Comparison of ENCODE assay signal across 15 mouse cellular contexts in the genomic region with DNA sequence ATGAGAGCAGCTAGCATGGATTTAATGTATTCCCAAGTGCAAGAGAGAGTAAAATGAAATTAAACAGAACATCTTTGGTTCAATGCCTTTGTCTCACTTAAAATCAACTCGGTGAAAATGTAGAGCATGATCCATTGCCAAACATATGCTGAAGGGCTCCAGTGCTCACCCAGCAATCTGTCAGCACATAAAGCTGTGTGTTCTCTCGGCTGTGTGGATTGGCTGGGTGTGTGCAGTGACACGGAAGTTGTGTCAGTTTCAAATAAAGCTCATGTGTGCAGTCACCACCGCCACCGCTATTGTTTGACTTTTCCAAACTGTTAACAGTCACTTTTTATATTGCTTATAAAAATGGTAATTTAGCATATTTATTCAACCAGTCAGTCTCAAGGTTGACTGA.
DNase-seq lines count a peak whose midpoint lies in the region; ATAC-seq and TF ChIP-seq lines count a peak whose summit lies in the region.
"Had no signal": no experiment of that assay in that cellular context is flagged by ENCODE, and none has a peak within 500 bp of the region (broad histone marks: within the 10 kb centered on the region; RNA-seq: fewer than 3 reads in every experiment).

No protein-coding gene starts in this region.

- no peak overlapping the region for H3K9ac ChIP-seq in forebrain, embryonic 13.5 days
- H3K9ac ChIP-seq in midbrain, embryonic 14.5 days (replicated peaks; ENCODE audit: low read length) = no peak overlapping the region
- H3K9ac ChIP-seq in midbrain, embryonic 11.5 days (ENCODE audit: low read length) = no peak overlapping the region
- no peak overlapping the region for H3K9ac ChIP-seq in forebrain, postnatal 0 days
- no peak overlapping the region for H3K9ac ChIP-seq in neural tube, embryonic 14.5 days (replicated peaks; ENCODE audit: low read depth, low read length)

- TF ChIP-seq CTCF in forebrain, postnatal 0 days (IDR thresholded peaks at IDR 0.05; ENCODE audit: low read depth) = 0 out of 2 replicates have a peak, but pooled peaks have one; percentile 11

- no peak overlapping the region for H3K4me3 ChIP-seq in forebrain, embryonic 13.5 days
- no peak overlapping the region for H3K4me3 ChIP-seq in forebrain, embryonic 10.5 days
- H3K4me3 ChIP-seq in midbrain, embryonic 14.5 days (replicated peaks; ENCODE audit: low read depth, low read length) = no peak overlapping the region
- H3K4me3 ChIP-seq in midbrain, embryonic 11.5 days (ENCODE audit: low read depth, low read length) = no peak overlapping the region
- no peak overlapping the region for H3K4me3 ChIP-seq in forebrain, postnatal 0 days (ENCODE audit: low read depth, low read length)
- no peak overlapping the region for H3K4me3 ChIP-seq in neural tube, embryonic 14.5 days (ENCODE audit: low read depth, low read length)

- no peaks in the 10 kb centered on the region for H3K9me3 ChIP-seq in forebrain, embryonic 13.5 days (replicated peaks)
- H3K9me3 ChIP-seq in forebrain, embryonic 10.5 days = no peaks in the 10 kb centered on the region
- 0 out of 2 replicates have a peak, but pooled peaks cover 3% of the 10 kb centered on the region for H3K9me3 ChIP-seq in midbrain, embryonic 14.5 days (ENCODE audit: control insufficient read depth, low read length)
- H3K9me3 ChIP-seq in midbrain, embryonic 11.5 days (ENCODE audit: control insufficient read depth, low read length) = no peaks in the 10 kb centered on the region
- H3K9me3 ChIP-seq in forebrain, postnatal 0 days (ENCODE audit: low read length) = no peaks in the 10 kb centered on the region
- no peaks in the 10 kb centered on the region for H3K9me3 ChIP-seq in neural tube, embryonic 14.5 days (ENCODE audit: control insufficient read depth, low read length)

- WGBS in forebrain, embryonic 13.5 days = 70% methylated on average over 5 of the region's 5 CpGs
- WGBS in forebrain, embryonic 10.5 days = 90% methylated on average over 5 of the region's 5 CpGs
- WGBS in midbrain, embryonic 14.5 days = 80% methylated on average over 5 of the region's 5 CpGs
- WGBS in midbrain, embryonic 11.5 days = 83% methylated on average over 5 of the region's 5 CpGs
- 42% methylated on average over 5 of the region's 5 CpGs for WGBS in forebrain, postnatal 0 days
- WGBS in neural tube, embryonic 14.5 days = 52% methylated on average over 5 of the region's 5 CpGs

- no peaks in the 10 kb centered on the region for H3K27me3 ChIP-seq in forebrain, embryonic 13.5 days
- H3K27me3 ChIP-seq in forebrain, embryonic 10.5 days (ENCODE audit: poor library complexity, severe bottlenecking) = no peaks in the 10 kb centered on the region
- no peaks in the 10 kb centered on the region for H3K27me3 ChIP-seq in midbrain, embryonic 14.5 days (ENCODE audit: control insufficient read depth, insufficient read depth, low read length)
- H3K27me3 ChIP-seq in midbrain, embryonic 11.5 days (ENCODE audit: control insufficient read depth, insufficient read depth, low read length) = no peaks in the 10 kb centered on the region
- H3K27me3 ChIP-seq in forebrain, postnatal 0 days (ENCODE audit: insufficient read depth, low read length) = no peaks in the 10 kb centered on the region
- H3K27me3 ChIP-seq in neural tube, embryonic 14.5 days (ENCODE audit: control insufficient read depth, insufficient read depth, low read length) = no peaks in the 10 kb centered on the region

- no peak overlapping the region for H3K4me2 ChIP-seq in forebrain, embryonic 13.5 days
- no peak overlapping the region for H3K4me2 ChIP-seq in midbrain, embryonic 14.5 days (ENCODE audit: low read length)
- H3K4me2 ChIP-seq in midbrain, embryonic 11.5 days = no peak overlapping the region
- no peak overlapping the region for H3K4me2 ChIP-seq in forebrain, postnatal 0 days (ENCODE audit: low read depth)
- H3K4me2 ChIP-seq in neural tube, embryonic 14.5 days (ENCODE audit: low read depth, low read length) = no peak overlapping the region
- H3K4me2 ChIP-seq: liver, embryonic 11.5 days had no signal

- ATAC-seq in forebrain, embryonic 13.5 days = peak; percentile 96
- ATAC-seq in midbrain, embryonic 14.5 days (ENCODE audit: low FRiP score, low TSS enrichment) = no peak
- ATAC-seq in midbrain, embryonic 11.5 days (ENCODE audit: low FRiP score) = no peak
- peak; percentile 98 for ATAC-seq in forebrain, postnatal 0 days
- ATAC-seq in neural tube, embryonic 14.5 days (ENCODE audit: low read depth) = peak; percentile 74; the same call in 1 of the 2 replicates
- ATAC-seq: lung, postnatal 0 days had no signal

- DNase-seq in forebrain, embryonic 10.5 days (ENCODE audit: extremely low spot score, low spot score) = no peak
- DNase-seq in midbrain, embryonic 14.5 days = peak; percentile 9
- no peak for DNase-seq in midbrain, embryonic 11.5 days (ENCODE audit: low spot score, missing footprints)
- peak; percentile 56 for DNase-seq in forebrain, postnatal 0 days
- DNase-seq in right cerebral cortex, postnatal 10 days (ENCODE audit: low spot score in 2 of 2) = no peak
- DNase-seq in layer of hippocampus, adult 9-11 months = no peak
- DNase-seq: adrenal gland, adult 2 months; B cell, adult 2 months; heart, adult 18-20 months; kidney, postnatal 10 days; right cerebral cortex, postnatal 4 days had no signal

- no peaks in the 10 kb centered on the region for H3K4me1 ChIP-seq in forebrain, embryonic 13.5 days
- H3K4me1 ChIP-seq in forebrain, embryonic 10.5 days = no peaks in the 10 kb centered on the region
- H3K4me1 ChIP-seq in midbrain, embryonic 14.5 days (ENCODE audit: control insufficient read depth, insufficient read depth, low read length) = no peaks in the 10 kb centered on the region
- no peaks in the 10 kb centered on the region for H3K4me1 ChIP-seq in midbrain, embryonic 11.5 days (ENCODE audit: control insufficient read depth, insufficient read depth, low read length)
- no peaks in the 10 kb centered on the region for H3K4me1 ChIP-seq in forebrain, postnatal 0 days (ENCODE audit: insufficient read depth)
- no peaks in the 10 kb centered on the region for H3K4me1 ChIP-seq in neural tube, embryonic 14.5 days (ENCODE audit: control insufficient read depth, insufficient read depth, low read length)

- no peak overlapping the region for H3K27ac ChIP-seq in forebrain, embryonic 13.5 days
- H3K27ac ChIP-seq in forebrain, embryonic 10.5 days = no peak overlapping the region
- H3K27ac ChIP-seq in midbrain, embryonic 14.5 days (replicated peaks; ENCODE audit: low read depth, low read length) = no peak overlapping the region
- no peak overlapping the region for H3K27ac ChIP-seq in midbrain, embryonic 11.5 days (ENCODE audit: low read depth, low read length)
- no peak overlapping the region for H3K27ac ChIP-seq in forebrain, postnatal 0 days (ENCODE audit: low read depth, low read length)
- no peak overlapping the region for H3K27ac ChIP-seq in neural tube, embryonic 14.5 days (ENCODE audit: low read depth, low read length)

- no peaks in the 10 kb centered on the region for H3K36me3 ChIP-seq in forebrain, embryonic 13.5 days (ENCODE audit: poor library complexity, severe bottlenecking)
- H3K36me3 ChIP-seq in forebrain, embryonic 10.5 days (replicated peaks) = no peaks in the 10 kb centered on the region
- H3K36me3 ChIP-seq in midbrain, embryonic 14.5 days (ENCODE audit: control insufficient read depth, insufficient read depth, low read length) = no peaks in the 10 kb centered on the region
- no peaks in the 10 kb centered on the region for H3K36me3 ChIP-seq in midbrain, embryonic 11.5 days (ENCODE audit: control insufficient read depth, insufficient read depth, low read length)
- no peaks in the 10 kb centered on the region for H3K36me3 ChIP-seq in forebrain, postnatal 0 days (ENCODE audit: insufficient read depth)
- H3K36me3 ChIP-seq in neural tube, embryonic 14.5 days (ENCODE audit: control insufficient read depth, insufficient read depth, low read length) = no peaks in the 10 kb centered on the region

Comparison
In these comparisons a context has a peak if more than half of its experiments do, and no peak if none do; other contexts are left out.
1. DNase-seq: peak in midbrain, embryonic 14.5 days (single experiment) and forebrain, postnatal 0 days (single experiment); none in forebrain, embryonic 10.5 days (single experiment), midbrain, embryonic 11.5 days (single experiment), right cerebral cortex, postnatal 10 days (0 of 2) and layer of hippocampus, adult 9-11 months (single experiment).
2. ATAC-seq: peak in forebrain, embryonic 13.5 days (single experiment), forebrain, postnatal 0 days (single experiment) and neural tube, embryonic 14.5 days (single experiment); none in midbrain, embryonic 14.5 days (single experiment) and midbrain, embryonic 11.5 days (single experiment).